Mouse (Mus musculus) megakaryocyte progenitor cell, adult 5-6 weeks (primary cell): ENCODE data around the gene Chpf2. TPM values are rescaled to one million over a fixed set of nuclear protein-coding genes. Genes with fewer than 3 reads are reported as not detected.
A peak's percentile ranks its signal among the peaks of the same experiment; 100 is the strongest.
"Not testable (repeated sequence)": the region's sequence is repeated elsewhere in the genome, so short reads cannot be mapped to it uniquely, and the experiment has no call there.

Experiments used
- ATAC-seq: replicated peaks from 2 replicates; pipeline ENCODE4 v1.8.0; 2016; ENCODE audit warnings: mild to moderate bottlenecking, moderate TSS enrichment, inconsistent platforms; ENCODE audit not compliant: poor library complexity
- total RNA-seq, 2 experiments: library from RNA; stranded (forward) in 1 of 2; stranded (reverse) in 1 of 2; fragments of 157-497, 149-512 nt in 1 of 2; fragments of 200-1000 nt in 1 of 2; gene quantifications; 2 replicates each; pipeline versions ENCODE4 v1.2.3 to v1.2.4; 2015 to 2017

The Chpf2 gene
- total RNA-seq (2015) = 4.7 and 5.9 TPM in 2 replicates
- total RNA-seq (2017) = 12.4 and 35.1 TPM in 2 replicates

- peak; percentile 94 for ATAC-seq
Observed at GRCm38 (mm10) chr5:24586547-24587199, at the start of gene Chpf2. Gene Chpf2 (plus strand): TSS chr5:24586741.

GRCm38 (mm10) chr5:24537618-24538017 is 48.9 kb upstream of the Chpf2 start:
- no peak for ATAC-seq

GRCm38 (mm10) chr5:24539571-24540296 is 46.8 kb upstream of the Chpf2 start:
- no peak for ATAC-seq

- peak; percentile 64 for ATAC-seq
Observed at GRCm38 (mm10) chr5:24540387-24541143, 46.0 kb upstream of the Chpf2 start, which contains the start of gene Asb10. Gene Asb10 (minus strand): TSS chr5:24540978.

GRCm38 (mm10) chr5:24541144-24541569 is 45.4 kb upstream of the Chpf2 start:
- ATAC-seq = no peak

- peak; percentile 53 for ATAC-seq
Observed at GRCm38 (mm10) chr5:24542643-24543042, 43.9 kb upstream of the Chpf2 start.

- ATAC-seq = peak; percentile 37; the same call in 1 of the 2 replicates
Observed at GRCm38 (mm10) chr5:24550598-24551316, 35.8 kb upstream of the Chpf2 start.

GRCm38 (mm10) chr5:24551317-24551688 is 35.2 kb upstream of the Chpf2 start:
- no peak for ATAC-seq

- ATAC-seq = no peak
Observed at GRCm38 (mm10) chr5:24553621-24554244, 32.8 kb upstream of the Chpf2 start.

- not testable (repeated sequence) for ATAC-seq
Observed at GRCm38 (mm10) chr5:24555335-24555734, 31.2 kb upstream of the Chpf2 start.

- no peak for ATAC-seq
Observed at GRCm38 (mm10) chr5:24556709-24557108, 29.8 kb upstream of the Chpf2 start, which contains the start of gene 4931409K22Rik. Gene 4931409K22Rik (minus strand): TSS chr5:24556809.

- no peak for ATAC-seq
Observed at GRCm38 (mm10) chr5:24575948-24576347, 10.6 kb upstream of the Chpf2 start.

- ATAC-seq = peak; percentile 18
Observed at GRCm38 (mm10) chr5:24576801-24577182, 9.7 kb upstream of the Chpf2 start.

GRCm38 (mm10) chr5:24577183-24577929 is 9.2 kb upstream of the Chpf2 start, which contains the start of gene Abcf2:
Gene Abcf2 (minus strand): TSS chr5:24577467.
- ATAC-seq = peak; percentile 92

- 0 out of 2 replicates have a peak, but pooled peaks have one; percentile 0 for ATAC-seq
Observed at GRCm38 (mm10) chr5:24578109-24578963, 8.2 kb upstream of the Chpf2 start.

GRCm38 (mm10) chr5:24586106-24586505 is 435 bp upstream of the Chpf2 start:
- peak; percentile 27; the same call in 1 of the 2 replicates for ATAC-seq

- no peak for ATAC-seq
Observed at GRCm38 (mm10) chr5:24587200-24587577, 648 bp downstream of the Chpf2 start.
